Mouse (Mus musculus) spleen, adult 2 months (tissue): ENCODE measurements around the gene Myo15.
A peak's percentile ranks its signal among the peaks of the same experiment; 100 is the strongest.

Experiments used
- CTCF ChIP-seq: fragments of 200-500 bp; IDR thresholded peaks from 2 replicates; pipeline ENCODE4 v1.5.1; 2011; ENCODE audit warnings: mild to moderate bottlenecking, inconsistent platforms; ENCODE audit not compliant: insufficient read depth, insufficient read length, insufficient replicate concordance; ENCODE audit errors: extremely low read depth
- POLR2A ChIP-seq: fragments of 200-500 bp; IDR thresholded peaks from 2 replicates; pipeline ENCODE4 v1.6.1; 2011; ENCODE audit warnings: low read depth, low read length, inconsistent platforms

GRCm38 (mm10) chr11:60559342-60559741 lies 90.2 kb downstream of the Myo15 start:
- TF ChIP-seq CTCF (peak; percentile 71; the same call in 1 of the 2 replicates), POLR2A (no peak)
